Comparison of ENCODE assay signal across 21 mouse cellular contexts in the genomic region with DNA sequence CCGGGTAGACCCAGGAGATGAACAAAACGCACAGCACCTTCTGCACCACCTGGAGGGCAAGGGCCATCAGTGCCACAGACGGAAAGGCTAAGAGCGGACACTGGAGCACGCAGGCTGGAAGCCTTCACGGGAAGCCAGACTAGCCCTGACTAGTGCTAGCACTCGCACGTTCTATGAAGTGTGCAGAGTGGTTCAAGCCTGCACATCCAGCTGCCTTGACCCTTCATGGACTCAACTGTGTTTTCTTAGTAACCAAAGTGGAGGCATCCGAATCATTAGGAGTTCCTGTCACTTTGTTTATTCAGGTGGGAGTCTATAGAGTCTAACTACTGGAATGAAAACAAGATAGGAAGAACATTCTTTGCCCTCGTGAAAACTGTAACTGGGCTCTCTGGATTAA. TPM values are rescaled to one million over a fixed set of nuclear protein-coding genes. Genes with fewer than 3 reads are reported as not detected.
DNase-seq lines count a peak whose midpoint lies in the region; ATAC-seq and TF ChIP-seq lines count a peak whose summit lies in the region.
"Had no signal": no experiment of that assay in that cellular context is flagged by ENCODE, and none has a peak within 500 bp of the region (broad histone marks: within the 10 kb centered on the region; RNA-seq: fewer than 3 reads in every experiment).

No protein-coding gene starts in this region.

- no peak for TF ChIP-seq EP300 in lung, postnatal 0 days (IDR thresholded peaks at IDR 0.05)

- TF ChIP-seq POLR2A in cerebellum, adult 2 months (IDR thresholded peaks at IDR 0.05; ENCODE audit: borderline replicate concordance, insufficient read depth, low read length), result no peak
- TF ChIP-seq POLR2A in myocyte (IDR thresholded peaks at IDR 0.05; ENCODE audit: insufficient read length, low read depth), result no peak

- H3K9ac ChIP-seq in hindbrain, embryonic 11.5 days (ENCODE audit: low read depth, low read length), result no peak overlapping the region
- no peak overlapping the region for H3K9ac ChIP-seq in hindbrain, embryonic 14.5 days
- H3K9ac ChIP-seq in lung, postnatal 0 days (replicated peaks; ENCODE audit: low read depth), result no peak overlapping the region
- H3K9ac ChIP-seq: embryonic facial prominence, embryonic 15.5 days; forebrain, embryonic 15.5 days; limb, embryonic 13.5 days; liver, embryonic 15.5 days; midbrain, embryonic 12.5 days had no signal

- TF ChIP-seq CTCF in cerebellum, adult 2 months (IDR thresholded peaks at IDR 0.05; ENCODE audit: borderline replicate concordance, insufficient read depth, low read depth, low read length), result no peak
- TF ChIP-seq CTCF in lung, postnatal 0 days (IDR thresholded peaks at IDR 0.05), result 0 out of 2 replicates have a peak, but pooled peaks have one; percentile 3

- no peaks in the 10 kb centered on the region for H3K9me3 ChIP-seq in hindbrain, embryonic 11.5 days (ENCODE audit: control insufficient read depth, low read length)
- no peaks in the 10 kb centered on the region for H3K9me3 ChIP-seq in hindbrain, embryonic 14.5 days (ENCODE audit: control insufficient read depth, low read length)
- no peaks in the 10 kb centered on the region for H3K9me3 ChIP-seq in lung, postnatal 0 days (ENCODE audit: low read length)
- H3K9me3 ChIP-seq: embryonic facial prominence, embryonic 15.5 days; forebrain, embryonic 15.5 days; G1E; limb, embryonic 13.5 days; liver, embryonic 15.5 days; midbrain, embryonic 12.5 days had no signal

- no peaks in the 10 kb centered on the region for H3K27me3 ChIP-seq in cerebellum, adult 2 months (ENCODE audit: control insufficient read depth, insufficient read depth, low read length)
- no peaks in the 10 kb centered on the region for H3K27me3 ChIP-seq in hindbrain, embryonic 11.5 days (ENCODE audit: control insufficient read depth, insufficient read depth, low read length)
- H3K27me3 ChIP-seq in hindbrain, embryonic 14.5 days (ENCODE audit: control insufficient read depth, insufficient read depth, low read length), result no peaks in the 10 kb centered on the region
- no peaks in the 10 kb centered on the region for H3K27me3 ChIP-seq in lung, postnatal 0 days (replicated peaks; ENCODE audit: insufficient read depth, low read length)
- no peaks in the 10 kb centered on the region for H3K27me3 ChIP-seq in myocyte (ENCODE audit: control insufficient read depth, insufficient read depth, insufficient read length)
- H3K27me3 ChIP-seq: embryonic facial prominence, embryonic 15.5 days; forebrain, embryonic 15.5 days; limb, embryonic 13.5 days; liver, embryonic 15.5 days; midbrain, embryonic 12.5 days had no signal

- no peak overlapping the region for H3ac ChIP-seq in myocyte (ENCODE audit: control insufficient read depth, insufficient read length)

- H3K27ac ChIP-seq in cerebellum, adult 2 months (ENCODE audit: insufficient read depth, low read length), result peak overlapping the region; percentile 91; the same call in 1 of the 2 replicates
- H3K27ac ChIP-seq in hindbrain, embryonic 11.5 days (ENCODE audit: low read depth, low read length), result no peak overlapping the region
- H3K27ac ChIP-seq in hindbrain, embryonic 14.5 days, result no peak overlapping the region
- no peak overlapping the region for H3K27ac ChIP-seq in lung, postnatal 0 days (ENCODE audit: low read length)
- H3K27ac ChIP-seq: embryonic facial prominence, embryonic 15.5 days; forebrain, embryonic 15.5 days; left cerebral cortex, adult 2 months; limb, embryonic 13.5 days; liver, embryonic 15.5 days; midbrain, embryonic 12.5 days had no signal

- H3K4me3 ChIP-seq in cerebellum, adult 2 months (replicated peaks; ENCODE audit: insufficient read depth, low read depth, low read length), result no peak overlapping the region
- H3K4me3 ChIP-seq in hindbrain, embryonic 11.5 days (ENCODE audit: low read depth, low read length), result no peak overlapping the region
- no peak overlapping the region for H3K4me3 ChIP-seq in hindbrain, embryonic 14.5 days (replicated peaks; ENCODE audit: low read length)
- H3K4me3 ChIP-seq in lung, postnatal 0 days (ENCODE audit: low read depth, low read length), result no peak overlapping the region
- no peak overlapping the region for H3K4me3 ChIP-seq in myocyte
- H3K4me3 ChIP-seq: embryonic facial prominence, embryonic 15.5 days; forebrain, embryonic 15.5 days; left cerebral cortex, adult 2 months; limb, embryonic 13.5 days; liver, embryonic 15.5 days; midbrain, embryonic 12.5 days had no signal

- H3K36me3 ChIP-seq in hindbrain, embryonic 11.5 days (ENCODE audit: control insufficient read depth, insufficient read depth, low read length), result no peaks in the 10 kb centered on the region
- H3K36me3 ChIP-seq in hindbrain, embryonic 14.5 days (replicated peaks; ENCODE audit: control insufficient read depth, insufficient read depth), result peaks cover 20% of the 10 kb centered on the region
- peaks cover 24% of the 10 kb centered on the region; the same call in 1 of the 2 replicates for H3K36me3 ChIP-seq in lung, postnatal 0 days (ENCODE audit: insufficient read depth, low read length)
- H3K36me3 ChIP-seq in myocyte (ENCODE audit: control insufficient read depth, insufficient read depth), result peaks cover 6% of the 10 kb centered on the region

- WGBS in cerebellum, adult 2 months, result 94% methylated on average over 10 of the region's 10 CpGs
- WGBS in hindbrain, embryonic 11.5 days, result 66% methylated on average over 10 of the region's 10 CpGs
- 89% methylated on average over 10 of the region's 10 CpGs for WGBS in hindbrain, embryonic 14.5 days
- 69% methylated on average over 10 of the region's 10 CpGs for WGBS in lung, postnatal 0 days

- ATAC-seq in hindbrain, embryonic 11.5 days (ENCODE audit: low FRiP score), result no peak
- no peak for ATAC-seq in hindbrain, embryonic 14.5 days (ENCODE audit: low FRiP score)
- ATAC-seq in lung, postnatal 0 days, result no peak
- no peak for ATAC-seq in erythroid progenitor cell, adult 5-6 weeks (replicated peaks; ENCODE audit: low FRiP score, poor library complexity, severe bottlenecking)
- ATAC-seq: CD4-positive, CD25-positive, alpha-beta regulatory T cell, adult 4 months; forebrain, embryonic 15.5 days; hindbrain, embryonic 16.5 days; intestine, postnatal 0 days had no signal

- no peak overlapping the region for H3K4me2 ChIP-seq in hindbrain, embryonic 11.5 days (replicated peaks; ENCODE audit: low read depth, low read length)
- no peak overlapping the region for H3K4me2 ChIP-seq in hindbrain, embryonic 14.5 days (replicated peaks)
- H3K4me2 ChIP-seq in lung, postnatal 0 days (replicated peaks; ENCODE audit: low read depth, low read length), result no peak overlapping the region
- H3K4me2 ChIP-seq in myocyte (ENCODE audit: low read depth), result no peak overlapping the region
- H3K4me2 ChIP-seq: embryonic facial prominence, embryonic 15.5 days; forebrain, embryonic 15.5 days; limb, embryonic 13.5 days; liver, embryonic 15.5 days; midbrain, embryonic 12.5 days had no signal

- H3K4me1 ChIP-seq in cerebellum, adult 2 months (ENCODE audit: control insufficient read depth, insufficient read depth, low read length), result peaks cover 17% of the 10 kb centered on the region; the same call in 1 of the 2 replicates
- no peaks in the 10 kb centered on the region for H3K4me1 ChIP-seq in hindbrain, embryonic 11.5 days (replicated peaks; ENCODE audit: control insufficient read depth, insufficient read depth, low read length)
- no peaks in the 10 kb centered on the region for H3K4me1 ChIP-seq in hindbrain, embryonic 14.5 days (replicated peaks; ENCODE audit: control insufficient read depth, insufficient read depth, low read length)
- H3K4me1 ChIP-seq in lung, postnatal 0 days (ENCODE audit: insufficient read depth, low read depth, low read length), result no peaks in the 10 kb centered on the region
- H3K4me1 ChIP-seq: embryonic facial prominence, embryonic 15.5 days; forebrain, embryonic 15.5 days; limb, embryonic 13.5 days; liver, embryonic 15.5 days; midbrain, embryonic 12.5 days had no signal

- DNase-seq in cerebellum, adult 2 months, result no peak
- DNase-seq in cerebellum, adult 9-11 months, result no peak
- peak; percentile 6 for DNase-seq in hindbrain, embryonic 11.5 days (ENCODE audit: low spot score)
- DNase-seq in hindbrain, embryonic 14.5 days (ENCODE audit: low spot score), result no peak
- DNase-seq in lung, postnatal 0 days (ENCODE audit: low spot score), result no peak
- DNase-seq in lung, postnatal 4 days, result no peak
- DNase-seq: cerebellum, postnatal 14 days; lung, postnatal 14 days; thymus, adult 18-20 months had no signal

- no peaks in the 10 kb centered on the region for H3K79me2 ChIP-seq in myocyte (ENCODE audit: control insufficient read depth, insufficient read depth)

TF ChIP-seq in myocyte, 11 proteins besides CTCF, POLR2A, EP300 and RAD21:
- TF ChIP-seq MYOG (IDR thresholded peaks at IDR 0.05; ENCODE audit: control insufficient read depth in 1 of 3, insufficient read depth in 1 of 3, insufficient read length in 2 of 3, low read depth in 2 of 3) (no peak), POLR2AphosphoS2 (IDR thresholded peaks at IDR 0.05; ENCODE audit: insufficient read length, low read depth) (peak; percentile 45)
TF ChIP-seq in myocyte: peak in this region for 1.

RNA-seq across cellular contexts. Expression of gene Leo1, which starts 54.6 kb away (rescaled TPM):
- 26.9 and 31.6 TPM in 2 replicates for polyA plus RNA-seq in cerebellum, adult 2 months (2012; rRNA removed)
- 48.5 and 53.2 TPM in 2 replicates for polyA plus RNA-seq in hindbrain, embryonic 11.5 days (2014; fragmentation: Nextera tagmentation; extraction: Ambion mirVana)
- 36.1 and 36.9 TPM in 2 replicates for polyA plus RNA-seq in hindbrain, embryonic 14.5 days (2014; fragmentation: Nextera tagmentation; extraction: Ambion mirVana)
- 17.0 and 19.3 TPM in 2 replicates for polyA plus RNA-seq in lung, postnatal 0 days (2015; fragmentation: Nextera tagmentation; extraction: Ambion mirVana)
- polyA plus RNA-seq in myocyte (2012; fragmentation: generic; extraction: Trizol), result 25.4 TPM
- total RNA-seq in erythroid progenitor cell, adult 5-6 weeks (2015; ENCODE audit: low replicate concordance), result 4.6 and 7.9 TPM in 2 replicates
- 9.8 and 17.5 TPM in 2 replicates for total RNA-seq in erythroid progenitor cell, adult 5-6 weeks (2017; ENCODE audit: low replicate concordance)
